Mouse (Mus musculus): ENCODE results near the gene Plxnb1. TPM values are rescaled to one million over a fixed set of nuclear protein-coding genes. Genes with fewer than 3 reads are reported as not detected.

Plxnb1 gene
- polyA plus RNA-seq, 1 experiment from 2014 or later: 13.9 TPM

DNA sequence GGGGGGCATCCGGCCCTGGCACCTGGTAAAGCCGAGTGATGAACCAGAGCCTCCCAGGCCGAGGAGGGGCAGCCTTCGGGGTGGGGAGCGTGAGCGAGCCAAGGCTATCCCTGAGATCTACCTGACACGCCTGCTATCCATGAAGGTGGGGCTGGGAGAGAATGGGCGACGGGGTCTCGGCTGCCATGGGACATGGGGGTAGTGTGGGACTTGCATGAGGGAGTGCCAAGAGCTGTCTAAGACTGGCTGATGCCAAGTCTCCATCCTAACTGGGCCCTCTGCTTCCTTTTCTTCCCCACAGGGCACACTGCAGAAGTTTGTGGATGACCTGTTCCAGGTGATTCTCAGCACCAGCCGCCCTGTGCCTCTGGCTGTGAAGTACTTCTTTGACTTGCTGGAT lies 19.1 kb downstream of the Plxnb1 start:
- no peak overlapping the region for H3K27ac ChIP-seq (ENCODE audit: low read depth, low read length)
- H3K4me1 ChIP-seq (ENCODE audit: control insufficient read depth, insufficient read depth, low read length): no peaks in the 10 kb centered on the region
- no peak overlapping the region for H3K9ac ChIP-seq (ENCODE audit: low read length)
- no peaks in the 10 kb centered on the region for H3K9me3 ChIP-seq (replicated peaks; ENCODE audit: control insufficient read depth, low read length)
- ATAC-seq (no peak), DNase-seq (ENCODE audit: low spot score) (no peak)
- no peak overlapping the region for H3K4me3 ChIP-seq (ENCODE audit: low read depth, low read length)
- no peaks in the 10 kb centered on the region for H3K27me3 ChIP-seq (replicated peaks; ENCODE audit: control insufficient read depth, insufficient read depth, low read length)
- 92% methylated on average over 11 of the region's 11 CpGs for WGBS
- peaks cover 100% of the 10 kb centered on the region for H3K36me3 ChIP-seq (ENCODE audit: control insufficient read depth, insufficient read depth, low read length)
- H3K4me2 ChIP-seq (ENCODE audit: low read length): no peak overlapping the region

DNA sequence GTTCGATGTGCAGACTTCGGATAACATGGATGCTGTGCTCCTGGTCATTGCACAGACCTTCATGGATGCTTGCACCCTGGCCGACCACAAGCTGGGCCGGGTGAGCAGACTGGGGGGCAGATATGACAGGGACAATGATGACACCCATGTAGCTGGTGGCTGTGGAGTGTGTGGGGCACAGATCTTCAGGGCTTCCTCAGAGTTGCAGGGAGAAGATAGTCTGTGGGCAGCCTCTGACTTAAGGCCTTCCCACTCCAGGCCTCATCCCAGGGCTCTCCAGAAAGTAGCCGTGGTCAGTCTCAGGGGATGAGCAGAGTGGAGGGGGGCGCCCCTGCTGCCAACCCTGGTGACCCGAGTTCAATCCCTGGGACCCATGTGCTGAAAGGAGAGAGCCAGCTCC lies 19.7 kb downstream of the Plxnb1 start:
- Histone ChIP-seq H3K36me3 (ENCODE audit: control insufficient read depth, insufficient read depth, low read length) (peaks cover 100% of the 10 kb centered on the region), H3K27me3 (replicated peaks; ENCODE audit: control insufficient read depth, insufficient read depth, low read length) (no peaks in the 10 kb centered on the region), H3K9ac (ENCODE audit: low read length) (no peak overlapping the region), H3K4me3 (ENCODE audit: low read depth, low read length) (no peak overlapping the region), H3K4me1 (ENCODE audit: control insufficient read depth, insufficient read depth, low read length) (no peaks in the 10 kb centered on the region), H3K4me2 (ENCODE audit: low read length) (no peak overlapping the region), H3K9me3 (replicated peaks; ENCODE audit: control insufficient read depth, low read length) (no peaks in the 10 kb centered on the region), H3K27ac (ENCODE audit: low read depth, low read length) (no peak overlapping the region)
- DNase-seq (ENCODE audit: low spot score) (no peak), ATAC-seq (no peak)
- 92% methylated on average over 7 of the region's 7 CpGs for WGBS

- ATAC-seq: no peak
These were observed 21.0 kb downstream of the Plxnb1 start for GRCm38 (mm10) chr9:109116205-109116604.

DNA sequence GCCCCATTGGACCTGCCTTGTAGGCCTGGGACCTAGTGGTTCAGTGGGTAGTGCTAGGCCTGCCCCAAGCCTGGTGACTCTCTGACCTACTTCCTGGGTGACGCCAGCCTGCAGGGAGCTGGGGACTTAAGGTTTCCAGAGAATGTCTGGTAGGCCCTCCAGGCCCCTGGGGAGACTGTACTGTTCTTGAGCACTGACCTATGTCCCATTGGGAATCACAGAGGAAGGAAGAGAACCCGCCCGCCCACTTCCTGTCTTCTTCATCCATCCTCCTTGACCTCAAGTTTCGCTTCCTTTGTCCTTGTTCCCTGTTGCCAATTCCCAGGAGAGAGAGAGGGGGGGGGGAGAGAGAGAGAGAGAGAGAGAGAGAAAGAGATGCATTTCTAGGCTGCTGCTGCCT lies 22.9 kb downstream of the Plxnb1 start:
- DNase-seq (ENCODE audit: low spot score): no peak
- no peak overlapping the region for H3K9ac ChIP-seq (ENCODE audit: low read length)
- no peaks in the 10 kb centered on the region for H3K4me1 ChIP-seq (ENCODE audit: control insufficient read depth, insufficient read depth, low read length)
- no peak overlapping the region for H3K27ac ChIP-seq (ENCODE audit: low read depth, low read length)
- no peak overlapping the region for H3K4me3 ChIP-seq (ENCODE audit: low read depth, low read length)
- H3K36me3 ChIP-seq (ENCODE audit: control insufficient read depth, insufficient read depth, low read length): peaks cover 71% of the 10 kb centered on the region
- 92% methylated on average over 4 of the region's 4 CpGs for WGBS
- H3K4me2 ChIP-seq (ENCODE audit: low read length): no peak overlapping the region
- no peak for ATAC-seq
- H3K9me3 ChIP-seq (replicated peaks; ENCODE audit: control insufficient read depth, low read length): no peaks in the 10 kb centered on the region
- no peaks in the 10 kb centered on the region for H3K27me3 ChIP-seq (replicated peaks; ENCODE audit: control insufficient read depth, insufficient read depth, low read length)

More at GRCm38 (mm10) chr9:109116205-109116604, 21.0 kb downstream of the Plxnb1 start:
- H3K36me3 ChIP-seq (ENCODE audit: control insufficient read depth, insufficient read depth, low read length): peaks cover 90% of the 10 kb centered on the region
- no peaks in the 10 kb centered on the region for H3K9me3 ChIP-seq (replicated peaks; ENCODE audit: control insufficient read depth, low read length)
- no peak overlapping the region for H3K27ac ChIP-seq (ENCODE audit: low read depth, low read length)
- H3K27me3 ChIP-seq (replicated peaks; ENCODE audit: control insufficient read depth, insufficient read depth, low read length): no peaks in the 10 kb centered on the region
- H3K9ac ChIP-seq (ENCODE audit: low read length): no peak overlapping the region
- H3K4me3 ChIP-seq (ENCODE audit: low read depth, low read length): no peak overlapping the region
- no peaks in the 10 kb centered on the region for H3K4me1 ChIP-seq (ENCODE audit: control insufficient read depth, insufficient read depth, low read length)
- no peak overlapping the region for H3K4me2 ChIP-seq (ENCODE audit: low read length)
- WGBS: 94% methylated on average over 10 of the region's 10 CpGs
- no peak for DNase-seq (ENCODE audit: low spot score)

DNA sequence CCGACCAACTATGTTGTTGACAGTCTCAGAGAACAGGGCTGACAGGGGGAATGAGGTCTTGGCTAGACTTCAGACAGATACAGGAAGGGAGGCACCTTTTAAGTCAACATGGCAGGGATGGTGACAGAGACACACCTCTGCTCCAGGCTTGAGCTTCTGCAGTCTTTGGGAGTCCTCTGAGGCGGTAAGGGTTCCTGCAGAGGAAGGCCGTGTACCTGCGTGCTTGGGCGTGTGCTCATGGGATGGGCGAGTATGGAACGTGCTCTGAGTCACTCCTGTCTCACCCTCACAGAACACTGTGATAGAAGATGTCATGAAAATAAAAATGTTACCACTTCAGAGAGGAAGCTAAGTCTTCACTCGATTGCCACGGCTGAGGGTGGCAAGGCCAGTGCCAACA lies 24.4 kb downstream of the Plxnb1 start:
- WGBS: 94% methylated on average over 9 of the region's 9 CpGs
- peaks cover 57% of the 10 kb centered on the region for H3K36me3 ChIP-seq (ENCODE audit: control insufficient read depth, insufficient read depth, low read length)
- ATAC-seq (no peak), DNase-seq (ENCODE audit: low spot score) (no peak)
- no peak overlapping the region for H3K9ac ChIP-seq (ENCODE audit: low read length)
- no peaks in the 10 kb centered on the region for H3K27me3 ChIP-seq (replicated peaks; ENCODE audit: control insufficient read depth, insufficient read depth, low read length)
- no peaks in the 10 kb centered on the region for H3K9me3 ChIP-seq (replicated peaks; ENCODE audit: control insufficient read depth, low read length)
- H3K4me2 ChIP-seq (ENCODE audit: low read length): no peak overlapping the region
- no peaks in the 10 kb centered on the region for H3K4me1 ChIP-seq (ENCODE audit: control insufficient read depth, insufficient read depth, low read length)
- H3K4me3 ChIP-seq (ENCODE audit: low read depth, low read length): no peak overlapping the region
- H3K27ac ChIP-seq (ENCODE audit: low read depth, low read length): no peak overlapping the region

- Histone ChIP-seq H3K9ac (ENCODE audit: low read length) (no peak overlapping the region), H3K27me3 (replicated peaks; ENCODE audit: control insufficient read depth, insufficient read depth, low read length) (no peaks in the 10 kb centered on the region), H3K4me1 (ENCODE audit: control insufficient read depth, insufficient read depth, low read length) (no peaks in the 10 kb centered on the region), H3K27ac (ENCODE audit: low read depth, low read length) (no peak overlapping the region), H3K36me3 (ENCODE audit: control insufficient read depth, insufficient read depth, low read length) (peaks cover 43% of the 10 kb centered on the region), H3K4me2 (ENCODE audit: low read length) (no peak overlapping the region), H3K4me3 (ENCODE audit: low read depth, low read length) (no peak overlapping the region), H3K9me3 (replicated peaks; ENCODE audit: control insufficient read depth, low read length) (no peaks in the 10 kb centered on the region)
- WGBS: 91% methylated on average over 6 of the region's 6 CpGs
- no peak for DNase-seq (ENCODE audit: low spot score)
- no peak for ATAC-seq
These were observed 25.8 kb downstream of the Plxnb1 start for GRCm38 (mm10) chr9:109120956-109121355.

GRCm38 (mm10) chr9:109122553-109123085 lies 27.4 kb downstream of the Plxnb1 start:
- H3K4me2 ChIP-seq (ENCODE audit: low read length): no peak overlapping the region
- H3K4me1 ChIP-seq (ENCODE audit: control insufficient read depth, insufficient read depth, low read length): no peaks in the 10 kb centered on the region
- ATAC-seq: peak; percentile 21; the same call in 1 of the 2 replicates
- no peaks in the 10 kb centered on the region for H3K9me3 ChIP-seq (replicated peaks; ENCODE audit: control insufficient read depth, low read length)
- peak; percentile 72 for DNase-seq (ENCODE audit: low spot score)
- WGBS: 44% methylated on average over 2 of the region's 2 CpGs
- H3K36me3 ChIP-seq (ENCODE audit: control insufficient read depth, insufficient read depth, low read length): peaks cover 26% of the 10 kb centered on the region
- H3K4me3 ChIP-seq (ENCODE audit: low read depth, low read length): no peak overlapping the region
- H3K27me3 ChIP-seq (replicated peaks; ENCODE audit: control insufficient read depth, insufficient read depth, low read length): no peaks in the 10 kb centered on the region
- H3K9ac ChIP-seq (ENCODE audit: low read length): no peak overlapping the region
- no peak overlapping the region for H3K27ac ChIP-seq (ENCODE audit: low read depth, low read length)

DNA sequence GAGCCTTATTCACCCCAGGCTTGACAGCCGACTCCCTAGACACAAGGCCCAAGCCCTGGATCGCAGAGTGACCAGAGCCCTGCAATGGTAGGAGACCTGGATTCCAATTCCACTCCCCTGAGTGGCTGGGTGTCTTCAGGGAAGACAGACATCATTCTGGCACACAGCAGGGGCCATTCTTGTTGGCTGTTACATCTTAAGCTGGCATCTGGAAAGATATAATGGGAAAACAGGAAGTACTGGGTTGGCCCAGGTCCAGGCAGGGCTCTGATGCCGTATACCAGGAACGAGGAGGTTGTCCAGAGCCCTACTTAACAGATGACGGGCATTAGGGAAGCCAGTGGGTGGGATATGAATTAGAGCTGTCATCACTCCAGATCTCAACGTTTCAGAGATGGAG lies 28.1 kb downstream of the Plxnb1 start:
- no peak overlapping the region for H3K9ac ChIP-seq (ENCODE audit: low read length)
- no peaks in the 10 kb centered on the region for H3K9me3 ChIP-seq (replicated peaks; ENCODE audit: control insufficient read depth, low read length)
- no peak overlapping the region for H3K27ac ChIP-seq (ENCODE audit: low read depth, low read length)
- 59% methylated on average over 6 of the region's 6 CpGs for WGBS
- H3K36me3 ChIP-seq (ENCODE audit: control insufficient read depth, insufficient read depth, low read length): peaks cover 20% of the 10 kb centered on the region
- no peak overlapping the region for H3K4me3 ChIP-seq (ENCODE audit: low read depth, low read length)
- DNase-seq (ENCODE audit: low spot score): peak; percentile 20
- no peak overlapping the region for H3K4me2 ChIP-seq (ENCODE audit: low read length)
- no peaks in the 10 kb centered on the region for H3K4me1 ChIP-seq (ENCODE audit: control insufficient read depth, insufficient read depth, low read length)
- no peak for ATAC-seq
- H3K27me3 ChIP-seq (replicated peaks; ENCODE audit: control insufficient read depth, insufficient read depth, low read length): no peaks in the 10 kb centered on the region

GRCm38 (mm10) chr9:109124164-109124563 lies 29.0 kb downstream of the Plxnb1 start:
- Histone ChIP-seq H3K4me3 (ENCODE audit: low read depth, low read length) (no peak overlapping the region), H3K27ac (ENCODE audit: low read depth, low read length) (no peak overlapping the region), H3K36me3 (ENCODE audit: control insufficient read depth, insufficient read depth, low read length) (peaks cover 11% of the 10 kb centered on the region), H3K9me3 (replicated peaks; ENCODE audit: control insufficient read depth, low read length) (no peaks in the 10 kb centered on the region), H3K4me2 (ENCODE audit: low read length) (no peak overlapping the region), H3K27me3 (replicated peaks; ENCODE audit: control insufficient read depth, insufficient read depth, low read length) (no peaks in the 10 kb centered on the region), H3K9ac (ENCODE audit: low read length) (no peak overlapping the region), H3K4me1 (ENCODE audit: control insufficient read depth, insufficient read depth, low read length) (no peaks in the 10 kb centered on the region)
- DNase-seq (ENCODE audit: low spot score) (no peak), ATAC-seq (no peak)
- WGBS: 95% methylated on average over 3 of the region's 3 CpGs
